Mouse (Mus musculus) mesoderm, embryonic 11.5 days (tissue): Measurements from ENCODE around the gene Lpcat1.

Experiments
- DNase-seq: peaks from one replicate; pipeline ENCODE4 v3.0.0-alpha.2; 2012; ENCODE audit warnings: low read depth, low spot score

Gene Lpcat1

GRCm38 (mm10) chr13:73535287-73535686 lies 68.3 kb downstream of the Lpcat1 start:
- no peak for DNase-seq

- DNase-seq, result peak; percentile 50
These were observed 69.4 kb downstream of the Lpcat1 start, which contains the start of gene Slc6a3 for GRCm38 (mm10) chr13:73536403-73536821. Slc6a3 (plus strand) TSS chr13:73536747.

DNA sequence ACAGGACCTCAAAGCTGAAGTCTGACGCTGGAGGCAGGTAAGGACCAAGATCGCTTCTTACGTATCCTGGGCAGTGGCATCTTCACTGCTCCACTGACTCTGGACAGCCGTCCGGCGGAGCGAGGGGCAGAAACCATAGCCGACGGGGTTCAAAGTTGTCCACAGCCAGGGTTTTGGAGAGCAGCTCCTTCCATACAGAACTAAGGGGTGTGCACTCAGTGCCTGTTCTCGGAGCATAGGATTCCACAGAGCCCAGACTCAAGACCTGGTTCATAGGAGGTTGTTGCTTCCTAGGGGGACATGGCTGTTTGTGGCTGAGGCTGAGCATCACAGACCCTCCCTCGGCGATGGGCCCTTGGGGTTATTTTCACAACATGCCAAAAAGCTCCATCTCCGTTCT lies 69.8 kb downstream of the Lpcat1 start:
- peak; percentile 5 for DNase-seq

DNA sequence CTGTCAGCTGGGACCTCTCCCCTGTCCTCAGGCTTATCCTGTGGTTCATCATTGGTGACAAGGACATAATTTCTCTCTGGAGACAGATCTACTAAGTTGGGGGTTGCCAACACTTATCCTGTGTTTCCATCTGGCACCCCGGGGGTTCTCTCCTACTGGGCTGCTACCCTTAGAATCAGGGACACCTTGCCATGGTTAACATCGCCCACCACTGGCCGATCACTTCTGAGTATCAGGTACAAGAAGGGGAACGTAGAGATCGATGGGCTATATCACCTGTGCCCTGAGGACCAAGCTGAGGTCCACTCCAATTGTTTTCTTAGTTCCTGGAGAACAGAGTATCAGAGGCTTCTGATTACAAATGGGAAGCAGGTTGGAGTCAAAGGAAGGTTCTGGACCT lies 97.2 kb downstream of the Lpcat1 start:
- no peak for DNase-seq
